Mouse (Mus musculus) cerebellum, adult 11 months (tissue): ENCODE results near the gene Setd4.
A peak's percentile ranks its signal among the peaks of the same experiment; 100 is the strongest.

Experiments used
- DNase-seq: peaks from one replicate; pipeline ENCODE4 v3.0.0; 2022

Gene Setd4

GRCm38 (mm10) chr16:93543704-93544103 is 60.2 kb downstream of the Setd4 start:
- DNase-seq, result peak; percentile 12

- no peak for DNase-seq
These were observed 64.0 kb downstream of the Setd4 start for GRCm38 (mm10) chr16:93539891-93540290.

- no peak for DNase-seq
These were observed 68.6 kb downstream of the Setd4 start for GRCm38 (mm10) chr16:93535151-93535853.
